Mouse (Mus musculus) olfactory bulb, adult 2 months (tissue): Measurements from ENCODE around the gene Tcf7l2.

ENCODE experiments used
- CTCF ChIP-seq: fragments of 200-500 bp; IDR thresholded peaks from 2 replicates; pipeline ENCODE4 v1.5.1; 2012; ENCODE audit warnings: low read depth, mild to moderate bottlenecking, low read length, moderate library complexity; ENCODE audit not compliant: insufficient read depth
- POLR2A ChIP-seq: fragments of 200-500 bp; IDR thresholded peaks from 2 replicates; pipeline ENCODE4 v1.6.1; 2012; ENCODE audit warnings: mild to moderate bottlenecking, low read depth, low read length, moderate library complexity; ENCODE audit not compliant: insufficient read depth

- TF ChIP-seq CTCF = no peak
- TF ChIP-seq POLR2A = no peak
These were observed 19.2 kb upstream of the Tcf7l2 start for GRCm38 (mm10) chr19:55722376-55722775.
